Mouse (Mus musculus): ENCODE results near the gene Plxna4.
"Not testable (repeated sequence)": the region's sequence is repeated elsewhere in the genome, so short reads cannot be mapped to it uniquely, and the experiment has no call there.

Plxna4 gene

DNA sequence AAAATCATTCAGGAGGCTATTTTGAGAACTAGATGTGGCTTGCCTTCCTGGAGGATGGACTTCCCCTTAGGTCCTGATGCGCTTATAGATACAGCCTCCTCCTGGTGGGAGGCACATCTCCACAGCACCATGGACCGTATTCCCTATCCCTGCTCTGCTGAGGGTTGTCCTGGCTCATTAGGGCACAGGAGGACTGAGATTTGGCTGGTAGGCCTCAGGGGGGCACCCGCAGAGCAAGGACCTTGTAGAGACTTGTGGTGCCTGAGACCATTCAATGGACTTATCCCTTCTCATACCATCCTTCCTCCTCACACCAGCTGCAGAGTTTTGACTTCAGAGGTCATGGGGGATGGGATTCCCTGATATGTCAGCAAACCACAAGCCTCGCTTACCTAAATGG is 47.8 kb downstream of the Plxna4 start:
- no peak for DNase-seq (ENCODE audit: low read depth, low spot score)

DNA sequence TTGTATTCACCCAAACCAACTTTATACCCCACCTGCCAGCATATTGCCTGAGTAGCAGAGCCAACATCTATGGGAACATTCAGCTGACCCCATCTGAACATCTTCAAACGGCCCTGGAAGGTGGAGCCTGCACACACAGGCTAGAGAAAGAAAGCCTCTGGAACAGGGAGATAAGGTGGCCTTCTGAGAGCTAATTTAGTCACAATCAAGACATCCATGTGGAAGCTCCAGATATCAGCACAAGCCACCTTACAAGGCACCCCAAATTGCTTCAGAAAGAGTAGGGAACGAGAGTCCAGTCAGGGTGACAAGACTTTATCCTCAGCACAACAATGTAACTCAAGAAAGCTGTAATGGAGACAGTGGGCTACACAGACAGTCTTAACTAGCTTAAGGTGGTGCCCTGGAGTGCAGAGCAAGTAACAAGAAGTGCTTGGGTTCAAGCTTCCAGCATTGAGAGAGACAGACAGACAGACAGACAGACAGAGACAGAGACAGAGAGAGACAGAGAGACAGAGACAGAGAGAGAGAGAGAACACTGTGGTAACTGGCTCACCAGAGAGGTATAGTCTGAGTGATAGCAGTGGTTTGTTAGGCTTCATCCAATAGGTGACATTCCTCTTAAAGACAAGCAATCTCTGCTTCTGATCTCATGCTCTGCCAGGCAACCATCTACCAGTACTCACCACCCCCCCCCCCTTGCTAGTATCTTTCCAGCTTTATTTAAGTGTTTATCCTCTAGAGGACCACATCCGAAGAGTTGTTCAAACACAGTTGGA is 53.8 kb downstream of the Plxna4 start:
- no peak for DNase-seq (ENCODE audit: low read depth, low spot score)

DNA sequence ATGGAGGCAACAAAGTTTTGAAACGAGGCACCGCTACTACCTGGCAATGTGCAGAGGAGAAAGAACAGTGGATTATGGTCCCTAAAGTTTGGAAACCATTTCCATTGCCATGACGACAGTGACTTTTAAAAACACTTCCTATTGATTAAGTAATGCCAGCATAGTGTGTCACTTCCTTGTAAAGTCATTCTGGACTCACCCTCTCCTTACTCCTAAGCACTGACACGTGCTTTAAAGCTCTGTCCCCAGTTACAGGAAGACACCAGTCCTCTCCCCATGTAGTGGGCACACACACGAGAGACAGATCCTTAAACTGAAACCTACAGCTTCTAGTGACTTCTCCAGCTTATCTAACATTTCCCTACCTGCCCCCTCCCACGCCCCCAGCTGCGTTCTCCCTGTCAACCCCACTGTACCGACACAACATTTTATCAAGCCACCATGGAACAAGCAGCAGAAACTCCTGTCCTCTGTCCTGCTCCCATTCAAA is 59.9 kb downstream of the Plxna4 start:
- DNase-seq (ENCODE audit: low read depth, low spot score): no peak

DNA sequence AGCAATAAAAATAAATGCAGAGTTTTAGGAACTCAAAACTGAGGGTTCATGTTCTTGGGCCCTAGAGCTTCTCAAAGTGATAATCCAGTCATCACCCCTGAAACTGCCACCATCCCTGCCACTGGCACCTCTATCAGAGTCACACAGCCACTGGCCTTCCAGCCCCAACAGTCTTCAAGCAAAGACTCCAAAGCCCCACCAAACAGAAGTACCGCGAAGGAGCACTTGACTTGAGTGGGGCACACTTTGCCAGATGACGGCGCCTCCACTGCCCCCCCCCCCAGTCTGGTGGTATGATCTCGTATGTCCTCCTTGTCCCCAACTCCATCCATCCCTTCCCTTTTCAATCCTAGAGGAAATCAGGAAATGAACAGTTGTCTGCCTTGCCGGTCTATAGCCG is 60.5 kb downstream of the Plxna4 start:
- no peak for DNase-seq (ENCODE audit: low read depth, low spot score)

DNA sequence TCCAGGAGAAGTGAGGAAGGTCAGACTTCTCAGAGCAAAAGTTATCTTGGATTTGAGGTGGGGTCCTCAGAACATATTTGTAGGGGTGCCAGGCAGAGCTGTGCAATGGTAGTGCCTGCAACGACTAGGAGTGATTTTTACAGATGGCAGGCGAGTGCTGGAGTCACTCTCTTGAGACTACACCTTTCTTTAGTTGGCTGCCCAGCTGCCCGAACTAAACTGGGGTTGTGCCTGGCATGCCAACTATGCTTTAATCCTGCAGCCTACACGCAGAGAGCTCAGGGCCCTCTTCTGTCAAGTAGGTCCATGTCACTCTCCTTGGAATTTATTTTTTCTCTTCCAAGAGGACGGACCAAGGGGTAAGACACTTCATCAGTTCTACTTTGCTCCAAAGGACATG is 61.2 kb downstream of the Plxna4 start:
- no peak for DNase-seq (ENCODE audit: low read depth, low spot score)

DNA sequence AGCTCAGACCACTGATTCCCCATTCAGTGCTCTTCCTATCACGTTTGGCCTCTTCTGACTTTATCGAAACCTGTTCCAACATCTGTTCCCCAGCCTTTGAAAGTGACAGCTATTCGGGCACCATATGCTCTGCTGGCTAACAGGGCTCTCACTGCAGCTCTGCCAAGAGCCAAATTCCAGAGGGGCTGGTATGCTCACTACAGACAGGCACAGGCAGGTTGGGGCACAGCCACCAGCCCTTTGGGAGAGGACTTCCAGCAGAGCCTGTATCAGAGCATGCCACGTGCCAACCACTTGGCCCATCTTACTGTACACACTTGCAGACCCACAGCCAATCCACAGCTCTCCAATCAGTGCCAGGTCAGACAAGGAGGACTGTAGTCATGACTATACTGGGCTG is 67.9 kb downstream of the Plxna4 start:
- no peak for DNase-seq (ENCODE audit: low read depth, low spot score)

DNA sequence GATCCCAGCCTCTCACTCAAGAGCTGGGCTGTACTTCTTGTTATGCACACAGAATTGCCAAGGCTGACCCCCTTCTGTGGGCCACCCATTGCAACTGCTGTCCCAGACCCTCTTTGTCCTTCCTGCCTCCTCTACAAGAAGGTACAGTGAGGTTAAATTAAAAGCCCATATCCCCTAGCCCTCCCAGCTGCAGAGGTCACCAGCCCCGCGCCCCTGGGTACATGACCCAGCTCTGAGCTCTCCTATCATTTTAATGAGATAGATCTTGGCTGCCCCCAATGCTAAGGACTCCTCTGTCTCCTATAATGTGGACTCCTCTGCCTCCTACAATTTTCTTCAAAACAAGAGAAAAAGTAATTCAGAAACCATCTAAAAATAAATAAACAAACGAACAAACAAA is 69.4 kb downstream of the Plxna4 start:
- DNase-seq (ENCODE audit: low read depth, low spot score): no peak

DNA sequence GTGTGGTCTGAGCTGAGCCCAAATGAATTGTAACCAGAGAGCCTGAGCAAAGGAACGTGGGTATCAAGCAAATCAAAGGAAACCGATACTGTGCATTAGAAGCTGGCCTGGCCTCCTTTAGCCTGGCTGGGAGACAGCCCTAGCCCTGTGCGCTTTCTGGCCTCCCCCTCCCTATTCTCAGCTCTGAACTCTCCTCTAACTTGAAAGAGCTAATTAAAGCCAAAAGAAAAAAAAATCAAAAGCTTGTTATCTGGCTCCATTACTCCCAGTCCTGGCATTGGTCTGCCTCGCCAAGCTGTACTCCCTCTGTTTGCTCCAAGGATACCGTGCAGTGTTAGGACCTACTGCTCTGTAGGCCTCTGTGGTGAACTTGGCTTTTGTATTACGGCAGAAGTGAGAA is 73.9 kb downstream of the Plxna4 start:
- no peak for DNase-seq (ENCODE audit: low read depth, low spot score)

DNA sequence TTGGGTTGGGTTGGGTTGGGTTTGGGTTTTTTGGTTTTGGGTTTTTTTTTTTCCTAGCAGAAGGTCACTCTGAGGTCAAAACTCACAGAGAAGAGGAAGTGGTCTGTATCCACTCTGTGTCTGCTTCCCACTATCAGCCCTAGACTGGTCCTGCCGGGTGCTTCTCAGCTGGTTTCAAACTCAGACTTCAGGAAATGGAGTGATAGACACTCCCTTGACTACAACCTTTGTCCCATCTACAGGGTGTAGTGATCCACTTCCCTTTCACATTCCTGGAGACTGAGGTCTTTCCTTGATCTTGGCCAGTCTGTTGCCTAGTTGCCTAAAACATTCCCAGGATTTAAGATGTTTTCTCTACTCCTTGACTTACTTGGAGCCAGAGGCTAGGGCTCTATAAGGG is 76.0 kb downstream of the Plxna4 start:
- DNase-seq (ENCODE audit: low read depth, low spot score): peak; percentile 18

DNA sequence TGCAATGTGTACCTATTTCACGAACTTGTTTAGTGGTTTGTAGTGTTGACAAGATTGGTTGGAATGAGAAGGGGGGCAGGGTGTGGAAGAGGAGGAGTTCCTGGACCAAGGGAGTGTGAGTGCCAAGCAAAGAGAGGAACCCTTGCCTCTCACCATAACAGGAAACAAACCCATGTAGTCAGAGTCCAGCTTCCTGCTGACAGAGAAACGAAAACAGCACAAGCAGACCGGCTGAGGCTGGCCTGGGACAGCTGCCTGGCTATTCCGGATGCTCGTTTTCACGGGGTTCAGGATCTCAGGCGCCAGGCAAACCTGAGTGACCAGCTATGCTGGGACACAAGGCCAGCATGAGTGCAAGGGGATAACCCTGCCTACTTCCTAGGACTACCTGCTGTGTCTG is 77.1 kb downstream of the Plxna4 start:
- no peak for DNase-seq (ENCODE audit: low read depth, low spot score)

DNA sequence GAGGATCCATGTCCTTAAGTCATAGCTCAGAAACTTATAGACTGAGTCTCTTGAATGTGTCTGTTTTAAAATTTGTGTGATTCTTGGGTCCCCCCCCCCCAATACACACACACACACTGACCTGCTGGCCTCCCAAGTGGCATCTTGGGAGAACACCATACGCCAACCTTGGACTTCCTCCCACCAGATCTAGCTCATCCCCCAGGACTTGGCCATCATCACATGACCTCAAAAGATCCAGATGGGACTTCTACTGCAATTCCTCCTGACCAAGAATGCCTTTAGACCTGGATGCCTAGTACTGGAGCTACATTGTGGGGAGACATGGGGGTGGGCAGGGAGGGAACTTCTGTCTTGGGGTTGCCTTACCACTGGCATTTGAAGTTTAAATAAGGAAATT is 77.5 kb downstream of the Plxna4 start:
- no peak for DNase-seq (ENCODE audit: low read depth, low spot score)

DNA sequence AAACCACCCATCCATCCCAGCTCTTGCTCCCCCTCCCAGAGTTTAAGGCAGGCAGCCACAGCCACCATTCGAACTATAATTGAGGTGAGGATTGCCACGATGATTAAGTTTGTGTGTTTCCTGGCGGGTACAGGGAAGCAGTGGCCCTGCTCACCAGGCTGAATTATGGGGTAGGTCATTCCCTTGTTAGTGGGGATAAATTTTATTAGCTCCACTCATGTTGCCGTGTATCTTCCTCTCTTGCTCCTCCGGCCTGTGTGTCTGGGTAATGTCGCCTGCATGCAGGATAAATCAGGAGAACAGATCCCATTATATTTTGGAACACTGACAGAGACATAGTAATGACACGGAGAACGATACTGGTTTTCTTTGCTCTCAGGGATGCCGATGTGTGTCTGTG is 78.9 kb downstream of the Plxna4 start:
- DNase-seq (ENCODE audit: low read depth, low spot score): no peak

DNA sequence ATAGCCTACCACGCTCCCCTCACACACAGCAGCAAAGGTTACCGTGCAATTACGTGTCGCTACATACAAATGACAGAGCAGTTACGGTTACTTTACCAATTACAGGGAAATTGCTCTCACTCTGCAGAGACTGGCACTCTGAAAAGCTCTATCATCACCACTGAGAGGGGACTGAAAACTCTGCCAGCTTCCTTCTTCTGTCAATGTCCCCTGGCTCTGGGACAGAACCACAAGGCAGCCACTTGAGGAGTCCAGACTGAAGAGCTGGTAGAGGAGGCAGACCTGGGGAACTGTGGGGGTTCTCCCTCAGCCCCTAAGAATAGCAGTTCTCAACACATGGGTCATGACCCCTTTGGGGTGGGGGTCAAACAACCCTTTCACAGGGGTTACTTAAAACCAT is 83.0 kb downstream of the Plxna4 start:
- no peak for DNase-seq (ENCODE audit: low read depth, low spot score)

DNA sequence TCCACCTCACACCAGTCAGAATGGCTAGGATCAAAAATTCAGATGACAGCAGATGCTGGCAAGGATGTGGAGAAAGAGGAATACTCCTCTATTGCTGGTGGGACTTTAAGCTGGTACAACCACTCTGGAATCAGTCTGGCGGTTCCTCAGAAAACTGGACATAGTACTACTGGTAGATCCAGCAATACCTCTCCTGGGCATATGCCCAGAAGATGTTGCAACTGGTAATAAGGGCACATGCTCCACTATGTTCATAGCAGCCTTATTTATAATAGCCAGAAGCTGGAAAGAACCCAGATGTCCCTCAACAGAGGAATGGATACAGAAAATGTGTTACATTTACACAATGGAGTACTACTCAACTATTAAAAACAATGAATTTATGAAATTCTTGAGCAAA is 86.8 kb downstream of the Plxna4 start:
- not testable (repeated sequence) for DNase-seq (ENCODE audit: low read depth, low spot score)

DNA sequence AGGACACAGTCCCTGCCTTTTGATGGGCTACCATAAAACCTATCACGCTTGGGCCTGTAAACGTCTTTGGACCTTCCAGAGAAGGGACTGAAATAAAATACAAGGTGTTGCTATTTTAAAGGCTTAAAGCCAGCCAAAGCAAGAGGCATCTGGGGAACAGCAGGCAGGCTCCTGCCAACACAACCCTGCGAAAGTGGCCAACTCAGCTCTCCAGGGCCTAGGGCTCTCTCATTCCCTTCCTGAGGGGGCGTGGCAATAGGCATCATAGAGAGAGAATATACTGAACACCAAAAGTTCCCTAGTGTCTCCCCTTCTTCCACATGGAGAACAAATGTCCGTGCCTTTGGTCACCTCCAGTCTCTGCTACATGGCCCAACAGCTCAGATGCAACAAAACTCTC is 89.9 kb downstream of the Plxna4 start:
- no peak for DNase-seq (ENCODE audit: low read depth, low spot score)

DNA sequence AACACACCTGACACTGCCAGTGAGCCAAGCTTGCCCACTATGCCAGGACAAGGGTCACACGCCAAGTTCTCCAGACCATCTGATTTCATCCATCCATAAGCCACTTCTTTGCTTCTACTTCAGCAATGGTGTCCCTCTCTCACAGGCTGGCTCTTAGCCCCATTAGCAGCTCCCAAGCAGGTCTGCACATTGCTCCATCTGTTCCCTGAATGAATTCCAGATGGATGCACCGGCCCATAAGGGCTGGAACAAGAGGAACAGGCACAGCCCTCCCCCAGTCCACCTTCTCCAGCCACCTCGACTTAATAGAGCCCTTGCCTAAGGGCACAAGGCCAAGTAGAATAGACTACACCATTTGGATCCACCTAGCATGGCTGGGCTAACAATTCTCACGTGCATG is 91.9 kb downstream of the Plxna4 start:
- DNase-seq (ENCODE audit: low read depth, low spot score): no peak

DNA sequence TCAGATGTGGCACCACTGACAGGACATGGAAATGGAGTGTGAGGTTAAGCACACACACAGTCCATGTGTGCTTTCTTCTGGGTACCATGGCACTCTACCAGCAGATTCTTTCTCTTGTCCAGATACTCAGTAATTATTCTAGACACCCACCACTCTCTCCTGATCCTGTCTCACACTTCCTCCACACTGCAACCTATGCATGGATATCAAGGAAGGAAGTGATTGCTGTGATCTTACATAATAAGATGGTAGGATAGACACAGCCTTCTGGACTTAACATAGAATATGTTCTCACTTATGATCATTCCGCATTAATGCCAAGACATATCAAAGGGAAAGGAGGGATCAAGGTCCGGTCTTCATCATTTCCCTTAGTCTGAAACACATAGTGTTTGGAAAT is 92.5 kb downstream of the Plxna4 start:
- no peak for DNase-seq (ENCODE audit: low read depth, low spot score)

DNA sequence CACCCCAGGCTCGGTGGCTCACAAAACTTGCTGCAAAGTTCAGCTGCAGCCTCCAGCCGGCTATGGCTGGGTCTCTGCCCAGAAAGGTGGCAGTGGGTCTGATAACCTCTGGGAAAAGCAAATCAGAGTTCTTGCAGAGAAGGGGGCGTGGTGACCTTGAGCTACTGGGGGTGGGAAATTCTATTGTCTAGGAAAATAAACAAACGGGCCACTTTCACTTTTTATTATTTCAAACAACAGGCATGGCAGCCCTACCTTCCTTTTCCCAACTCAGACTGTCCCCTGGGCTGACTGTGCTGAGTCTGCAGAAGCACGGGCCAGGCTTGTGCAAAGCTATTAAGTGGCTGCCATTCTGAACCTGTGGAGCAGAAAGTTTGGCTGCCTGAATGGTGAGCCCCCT is 94.4 kb downstream of the Plxna4 start:
- no peak for DNase-seq (ENCODE audit: low read depth, low spot score)

DNA sequence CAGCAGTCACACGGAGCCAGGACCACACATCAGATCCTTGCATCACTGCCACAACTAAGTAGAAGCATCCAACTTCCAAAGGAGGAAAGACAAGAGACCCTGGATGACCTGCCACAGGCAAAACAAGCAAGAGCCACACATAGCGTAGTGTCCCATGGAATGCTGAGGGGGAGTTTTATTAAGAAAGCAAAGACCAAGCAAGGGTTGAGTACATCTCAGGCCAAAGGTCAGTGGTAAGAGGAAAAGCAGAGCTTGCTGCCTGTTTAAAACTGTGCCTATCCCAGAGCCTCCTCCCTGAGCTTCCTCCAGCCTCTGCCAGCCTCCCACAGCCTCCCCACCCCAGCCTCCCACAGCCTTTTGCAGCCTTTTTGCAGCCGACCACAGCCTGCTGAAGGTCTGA is 100.9 kb downstream of the Plxna4 start:
- DNase-seq (ENCODE audit: low read depth, low spot score): no peak

DNA sequence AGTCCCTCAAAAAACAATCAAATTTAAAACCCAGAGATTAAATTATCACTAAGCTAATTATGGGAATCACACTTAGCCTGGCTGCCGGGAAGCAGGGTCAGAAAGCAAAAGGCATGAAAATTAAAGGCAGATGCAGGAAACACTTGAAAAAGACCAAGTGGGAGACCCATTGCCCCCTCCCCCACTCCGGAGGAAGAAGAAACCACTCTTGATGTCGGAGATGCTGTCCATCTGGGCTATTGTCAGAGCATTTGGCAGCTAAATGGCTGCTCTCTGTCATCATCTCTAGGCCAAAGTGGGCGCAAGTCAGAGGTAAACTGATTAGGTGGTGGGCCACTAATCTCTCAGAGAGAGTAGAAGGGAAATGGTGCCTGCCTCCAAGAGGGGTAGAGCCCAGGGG is 105.5 kb downstream of the Plxna4 start:
- no peak for DNase-seq (ENCODE audit: low read depth, low spot score)

DNA sequence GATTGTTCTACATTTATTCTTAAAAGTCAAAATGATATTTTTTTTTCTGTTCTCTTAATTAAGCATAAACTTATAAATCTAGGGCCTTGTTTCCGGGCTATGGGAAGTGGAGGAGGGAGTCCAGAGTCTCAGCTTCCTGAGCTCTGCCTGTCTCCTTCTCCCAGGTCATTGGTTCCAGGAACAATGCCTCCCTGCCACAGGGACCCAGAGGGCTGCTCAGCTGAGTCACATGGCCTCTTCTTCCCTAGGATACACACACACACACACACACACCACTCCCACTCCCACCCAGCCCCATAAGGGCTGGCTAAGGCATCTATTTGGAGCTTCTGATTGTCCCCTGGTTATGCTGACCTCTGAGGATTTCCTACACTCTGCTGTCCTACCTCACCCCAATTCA is 107.3 kb downstream of the Plxna4 start:
- no peak for DNase-seq (ENCODE audit: low read depth, low spot score)

DNA sequence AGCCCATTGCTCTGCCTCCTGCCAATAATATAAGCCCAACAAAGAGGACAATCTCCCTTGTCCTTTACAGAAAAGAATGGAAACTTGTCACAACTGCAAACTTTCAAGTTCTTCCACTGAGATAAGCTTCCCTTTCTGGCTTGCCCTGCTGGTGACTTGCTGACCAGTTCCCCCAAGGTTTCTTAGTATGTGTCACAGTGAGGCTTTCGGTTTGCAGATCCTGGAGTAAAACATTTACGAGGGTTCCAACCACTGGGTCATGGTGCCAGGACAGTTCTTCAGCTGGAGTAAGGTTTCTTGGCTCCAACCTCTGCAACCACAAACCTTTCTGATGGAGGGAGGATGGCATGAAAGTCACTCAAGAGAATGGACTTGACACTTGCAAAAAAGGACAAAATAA is 108.2 kb downstream of the Plxna4 start:
- DNase-seq (ENCODE audit: low read depth, low spot score): no peak

DNA sequence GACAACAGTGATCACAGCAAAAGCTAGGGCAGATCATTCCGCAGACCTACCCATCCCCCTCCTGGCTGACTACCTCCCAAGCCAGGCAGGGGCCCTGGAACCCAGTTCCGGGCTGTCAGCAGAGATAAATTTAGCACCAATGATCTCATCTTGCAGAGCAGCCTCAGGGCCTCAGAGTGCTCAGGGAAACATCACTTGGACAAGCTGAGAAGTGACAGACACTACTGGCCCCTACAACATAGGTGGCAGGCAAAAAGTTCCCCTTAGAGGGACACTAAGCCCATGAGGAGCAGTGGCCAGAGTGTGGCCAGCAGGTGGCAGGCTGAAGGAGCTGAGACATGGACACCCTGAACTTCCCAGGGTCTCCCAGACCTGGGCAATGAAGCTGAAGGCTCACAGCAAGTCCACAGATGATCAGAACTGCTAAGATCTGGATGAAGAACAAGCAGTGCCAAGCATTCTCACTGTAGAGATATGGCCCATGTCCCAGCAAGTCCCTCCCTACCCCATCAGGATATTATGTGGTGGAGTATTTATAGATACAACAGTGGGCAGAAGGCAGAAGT is 108.7 kb downstream of the Plxna4 start:
- DNase-seq (ENCODE audit: low read depth, low spot score): peak; percentile 26

DNA sequence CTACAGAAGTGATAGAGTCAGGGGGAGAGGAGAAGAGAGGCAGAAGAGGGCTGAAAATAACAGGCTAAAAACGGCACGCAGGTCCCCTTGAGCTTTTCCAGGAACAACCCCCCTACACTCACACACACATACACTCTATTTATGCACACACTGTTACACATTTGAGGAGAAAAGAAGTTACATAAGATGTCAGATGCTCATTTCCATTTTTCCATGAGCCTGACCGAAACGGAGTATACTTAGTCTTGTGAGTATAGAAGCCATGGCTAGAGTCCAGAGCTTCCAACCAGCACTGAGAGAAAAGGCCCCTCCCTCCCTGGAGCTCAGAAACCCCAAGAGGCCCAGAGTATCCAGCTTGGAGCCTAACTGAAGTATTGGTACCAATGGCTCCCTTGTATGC is 112.0 kb downstream of the Plxna4 start:
- no peak for DNase-seq (ENCODE audit: low read depth, low spot score)
